Mouse (Mus musculus): ENCODE measurements at regions not wholly inside any gene's neighbourhood (a gene's known extent, or its start where the extent isn't known, plus 50 kb on each side); places are given as distances from the start of the nearest gene placed in this dataset.

DNA sequence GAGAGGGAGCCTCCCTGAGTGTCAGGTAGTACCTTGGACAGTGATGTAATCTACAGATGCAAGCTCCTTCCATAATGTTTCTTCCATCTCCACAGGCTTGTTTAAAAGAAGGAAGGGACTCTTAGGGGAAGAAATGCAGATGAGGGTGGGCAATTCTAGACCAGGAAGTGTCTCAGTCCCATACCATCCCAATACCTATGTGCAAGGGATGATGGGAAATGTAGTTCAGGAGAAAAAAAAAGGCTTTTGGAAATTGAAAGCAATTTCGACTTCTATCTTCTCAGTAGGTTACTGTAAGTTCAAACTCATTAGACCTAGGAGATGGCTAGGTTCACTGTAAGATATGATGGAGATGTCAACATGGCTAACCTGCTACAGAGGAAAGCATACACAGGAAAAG is 68.3 kb downstream of the Cd83 start:
- no peak for DNase-seq

DNA sequence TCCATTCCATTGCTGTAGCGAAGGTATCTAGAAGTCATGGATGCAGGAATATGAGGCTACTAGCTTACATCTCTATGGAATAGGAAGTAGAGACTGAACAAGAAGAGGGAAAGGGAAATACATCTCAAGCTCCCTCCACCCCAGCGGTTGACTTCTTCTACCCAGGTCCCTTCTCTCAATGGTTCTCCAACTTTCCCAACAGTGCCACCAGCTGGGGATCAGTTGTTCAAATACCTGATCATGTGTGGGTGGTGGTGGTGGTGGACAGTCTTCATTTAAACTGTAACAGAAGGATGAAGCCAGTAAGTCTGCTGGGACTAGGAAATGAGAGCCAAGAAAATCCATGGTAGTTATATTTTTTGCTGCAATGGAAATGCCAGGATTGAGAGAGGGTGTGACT is 70.4 kb downstream of the Cd83 start:
- no peak for DNase-seq

- peak; percentile 45 for DNase-seq
These were observed 76.4 kb downstream of the Cd83 start for GRCm38 (mm10) chr13:43860932-43861331.

GRCm38 (mm10) chr13:43861424-43861823 is 76.8 kb downstream of the Cd83 start:
- DNase-seq, result no peak

DNA sequence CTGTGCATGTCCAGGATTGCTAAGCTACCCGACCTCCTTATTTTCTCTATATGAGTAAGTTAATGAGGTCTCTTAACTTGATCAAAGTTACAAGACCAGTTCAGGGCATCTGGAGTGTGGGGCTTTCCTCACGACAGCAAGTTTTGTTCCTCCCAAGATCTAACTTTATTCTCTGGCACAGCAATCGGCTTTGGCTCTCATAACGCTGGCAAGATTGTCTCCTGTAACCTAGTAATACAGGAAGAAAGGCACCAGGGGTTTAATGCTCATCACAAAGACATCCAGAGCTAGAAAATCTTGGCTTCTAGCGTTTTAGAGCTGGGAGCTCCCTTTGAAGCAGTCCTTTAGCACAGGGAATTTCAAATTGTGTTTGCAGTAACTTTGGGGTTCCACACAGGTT is 77.5 kb downstream of the Cd83 start:
- no peak for DNase-seq

GRCm38 (mm10) chr13:43862586-43862985 is 78.0 kb downstream of the Cd83 start:
- DNase-seq, result peak; percentile 32

- DNase-seq, result peak; percentile 37
These were observed 79.1 kb downstream of the Cd83 start for GRCm38 (mm10) chr13:43863581-43864100.

DNA sequence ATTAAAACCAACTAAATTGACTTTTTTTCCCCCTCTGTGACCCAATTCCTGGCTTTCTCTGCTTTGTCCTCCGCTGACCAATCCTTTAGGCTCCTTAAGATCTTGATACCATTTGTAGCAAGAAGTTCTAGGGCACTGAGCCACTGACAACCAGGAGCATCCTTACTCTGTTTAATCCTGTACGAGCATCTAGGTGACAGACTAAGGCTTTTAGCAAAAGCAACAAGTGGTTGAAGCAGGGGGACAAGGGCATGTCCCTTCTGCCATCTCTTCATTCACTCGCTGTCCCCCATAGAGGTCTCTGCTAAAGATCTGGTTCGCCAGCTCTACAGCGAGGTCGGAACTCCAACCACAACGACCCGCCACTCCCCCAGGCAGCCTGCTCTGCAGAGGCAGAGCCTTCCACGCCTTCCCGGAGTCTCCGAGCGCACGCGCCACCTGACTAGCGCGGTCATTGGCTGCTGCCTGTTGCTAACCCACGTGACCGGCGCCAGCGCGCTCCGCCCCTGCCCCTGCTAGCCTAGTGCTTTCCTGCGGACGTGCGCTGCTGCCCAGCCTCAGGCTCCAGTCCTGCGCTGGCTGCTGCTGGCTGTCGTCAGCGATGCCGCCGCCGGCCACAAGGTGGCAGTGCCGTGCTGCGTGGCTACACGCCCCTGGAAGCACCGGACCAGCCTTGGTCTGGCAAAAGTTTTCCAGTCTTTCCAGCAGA is 79.7 kb downstream of the Cd83 start:
- DNase-seq, result peak; percentile 100

GRCm38 (mm10) chr13:43865036-43865435 is 80.5 kb downstream of the Cd83 start:
- DNase-seq, result peak; percentile 67

- DNase-seq, result no peak
These were observed 91.3 kb downstream of the Cd83 start for GRCm38 (mm10) chr13:43875895-43876294.

- no peak for DNase-seq
These were observed 102.7 kb downstream of the Cd83 start for GRCm38 (mm10) chr13:43887284-43887683.

GRCm38 (mm10) chr13:43891928-43892327 is 107.4 kb downstream of the Cd83 start:
- DNase-seq, result no peak

GRCm38 (mm10) chr13:43895990-43896389 is 111.4 kb downstream of the Cd83 start:
- DNase-seq, result no peak

GRCm38 (mm10) chr13:43897046-43897445 is 112.5 kb downstream of the Cd83 start:
- no peak for DNase-seq

DNA sequence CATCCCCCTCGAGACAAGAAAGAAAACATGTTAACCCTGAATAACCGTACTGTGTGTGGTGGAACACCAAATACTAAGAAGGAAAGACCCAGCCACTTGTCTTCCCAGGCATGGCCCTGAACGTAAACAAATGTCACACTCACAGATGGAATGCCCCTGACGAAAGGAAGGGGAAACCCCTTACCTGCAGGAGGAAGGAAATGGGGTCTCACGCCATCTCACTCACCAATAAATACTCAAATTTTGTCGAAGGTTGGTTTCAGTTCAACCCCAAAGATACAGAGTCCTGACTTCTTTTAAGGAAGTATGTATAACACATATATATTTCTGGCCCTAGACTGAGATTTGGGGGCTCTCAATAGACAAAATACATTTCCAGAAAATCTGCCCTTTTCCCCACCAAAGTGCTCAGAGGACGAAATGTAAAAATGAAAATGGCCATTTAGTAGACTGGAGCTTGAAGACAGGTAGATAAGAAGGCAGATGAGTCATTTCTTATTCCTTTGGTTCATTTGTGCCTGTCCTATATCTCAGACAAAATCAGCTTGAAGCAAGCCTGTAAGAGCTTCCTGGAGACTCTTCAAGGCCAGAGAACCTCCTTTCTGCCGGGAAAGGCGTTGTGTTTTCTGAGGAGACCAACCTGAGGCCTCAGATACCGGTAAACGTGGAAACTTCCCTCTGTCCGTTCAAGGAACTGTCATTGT is 114.1 kb downstream of the Cd83 start:
- DNase-seq, result no peak

DNA sequence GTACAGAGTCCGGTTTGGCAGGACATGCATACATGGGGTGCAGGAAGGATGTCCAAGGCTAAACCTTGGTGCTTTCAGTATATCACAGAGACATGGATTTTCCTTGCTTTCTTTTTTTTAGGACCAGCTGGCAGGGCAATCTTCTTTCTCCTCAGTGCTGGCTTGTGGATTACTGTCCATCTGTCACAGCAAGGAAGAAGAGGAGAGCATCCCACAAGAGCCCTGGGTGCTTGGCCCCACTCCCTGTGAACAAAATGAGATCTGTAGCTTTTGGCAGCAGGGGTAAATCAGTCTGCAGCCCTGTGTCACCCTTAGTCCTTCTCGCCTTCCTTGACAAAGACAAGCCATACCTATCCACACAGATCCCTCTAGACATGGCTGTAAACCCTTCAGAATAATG is 115.5 kb downstream of the Cd83 start:
- no peak for DNase-seq

DNA sequence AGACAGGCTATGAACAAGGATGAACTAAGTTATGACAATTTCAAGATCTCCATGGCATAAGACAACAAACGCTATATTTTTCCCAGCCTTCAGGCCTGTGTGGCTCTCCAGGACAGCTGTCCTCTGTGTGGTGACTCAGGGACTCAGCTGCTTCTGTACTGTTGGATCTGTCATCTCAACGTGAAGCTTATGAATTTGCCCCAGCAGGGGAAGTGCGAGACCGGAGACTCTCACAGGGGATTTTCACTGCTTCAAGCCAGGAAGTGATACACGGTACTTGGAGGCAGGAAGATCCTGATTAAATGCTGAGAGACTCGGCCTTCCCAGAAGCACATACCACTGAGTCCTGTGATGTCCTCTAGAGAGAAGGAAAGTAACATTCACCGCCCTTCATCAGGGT is 116.2 kb downstream of the Cd83 start:
- DNase-seq, result peak; percentile 28

- DNase-seq, result peak; percentile 38
These were observed 118.8 kb downstream of the Cd83 start for GRCm38 (mm10) chr13:43903391-43903790.

DNA sequence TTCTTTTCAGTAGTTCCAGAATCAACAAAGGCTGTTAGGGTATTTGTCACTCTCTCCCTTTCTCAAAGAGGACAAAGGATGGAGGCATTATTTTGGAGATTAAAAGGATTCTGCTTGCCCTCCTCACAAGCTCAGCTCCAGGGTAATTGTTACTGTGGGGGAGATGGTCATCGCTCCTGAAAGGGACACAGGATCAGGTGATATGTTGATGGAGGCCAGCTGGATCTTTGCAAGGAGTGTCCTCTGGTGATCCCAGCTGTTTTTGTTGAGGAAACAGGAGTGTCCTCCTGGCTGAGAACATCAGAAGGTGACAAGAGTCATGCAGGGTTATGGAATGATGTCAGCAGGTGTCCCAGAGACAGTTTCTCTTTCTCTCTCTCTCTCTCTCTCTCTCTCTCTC is 119.7 kb downstream of the Cd83 start:
- DNase-seq, result no peak

DNA sequence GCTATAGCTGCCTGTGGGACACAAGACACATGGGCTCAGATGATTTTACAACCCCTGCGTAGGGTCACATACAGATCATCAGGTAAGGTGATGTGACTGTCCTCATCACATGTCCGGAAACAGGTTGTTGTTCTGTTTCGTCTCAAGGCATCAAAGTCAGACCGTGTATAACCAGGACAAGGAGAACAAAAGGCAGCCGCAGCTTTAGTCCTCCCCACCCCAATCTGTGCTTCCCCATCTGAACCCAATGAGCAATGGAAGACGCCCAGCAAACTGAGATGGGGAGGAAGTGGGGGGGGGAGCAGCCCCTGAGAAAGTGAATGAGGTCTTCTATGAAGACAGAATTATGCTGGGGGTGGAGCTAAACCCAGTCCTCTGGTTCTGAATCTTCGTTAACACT is 121.7 kb downstream of the Cd83 start:
- no peak for DNase-seq

DNA sequence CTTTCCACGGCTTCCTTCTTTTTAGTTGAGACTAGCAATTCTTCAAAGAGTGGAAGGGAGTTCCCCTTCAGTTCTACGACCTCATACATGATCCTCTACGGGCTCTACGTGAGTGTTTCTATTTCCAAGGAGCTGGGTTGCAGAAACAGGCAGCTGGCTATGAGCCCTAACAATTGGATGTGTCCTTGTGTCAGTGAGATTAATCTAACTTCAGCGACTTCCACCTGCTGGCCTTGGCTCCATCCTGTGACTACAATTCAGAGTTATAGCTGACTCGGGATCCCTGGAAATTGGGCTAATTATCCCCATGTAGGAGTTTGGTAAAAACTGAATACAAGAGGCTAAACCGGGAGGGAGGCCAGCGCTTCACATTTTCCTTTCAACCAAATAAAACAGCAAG is 122.8 kb downstream of the Cd83 start:
- peak; percentile 30 for DNase-seq

DNA sequence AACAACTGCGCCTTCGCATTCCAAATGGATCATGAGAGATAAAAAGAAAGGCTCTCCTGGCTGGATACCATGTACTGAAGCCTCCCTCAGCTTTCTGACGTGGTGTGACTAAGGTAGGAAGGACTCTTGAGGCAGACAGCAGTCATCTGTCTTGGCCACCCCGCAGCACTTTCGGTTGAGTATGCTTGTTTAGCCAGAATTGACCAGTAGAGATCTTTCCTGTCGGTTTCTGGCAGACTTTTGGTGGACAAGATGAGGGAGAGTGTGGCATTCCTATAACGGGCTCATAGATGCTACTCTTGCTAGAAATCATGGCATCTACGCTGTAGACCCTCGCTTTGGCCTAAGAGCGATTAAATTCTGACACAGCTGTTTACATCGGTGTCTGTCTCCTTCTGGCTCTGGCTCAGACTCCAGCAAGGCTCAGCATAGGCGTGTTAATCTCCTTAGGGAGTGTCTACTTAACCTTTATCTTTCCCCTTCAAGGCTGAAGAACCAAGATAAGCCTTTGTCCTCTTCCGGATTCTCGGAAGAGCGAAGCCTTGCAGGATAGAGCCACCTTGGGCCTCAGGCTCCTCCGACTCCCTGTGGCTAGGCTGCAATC is 123.6 kb downstream of the Cd83 start:
- no peak for DNase-seq

DNA sequence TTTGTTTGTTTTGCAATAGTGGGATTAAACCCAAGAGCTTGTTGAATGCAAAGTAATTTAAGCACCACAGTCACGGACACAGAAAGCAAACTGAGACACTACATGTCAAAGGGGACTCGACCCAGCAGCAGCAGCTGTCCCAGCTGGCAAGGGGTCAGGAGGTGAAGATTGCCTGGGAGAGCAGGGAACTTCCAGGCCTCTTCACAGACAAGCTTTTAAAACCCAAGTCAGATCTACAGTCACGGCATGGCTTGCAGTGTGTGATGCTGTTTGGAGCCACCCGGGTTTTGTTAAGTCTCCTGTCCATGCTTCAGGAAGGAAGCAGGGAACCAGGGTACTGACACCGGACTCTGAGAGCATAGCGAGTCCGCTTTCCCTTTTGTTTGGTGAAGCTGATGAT is 125.4 kb downstream of the Cd83 start:
- peak; percentile 26 for DNase-seq

DNA sequence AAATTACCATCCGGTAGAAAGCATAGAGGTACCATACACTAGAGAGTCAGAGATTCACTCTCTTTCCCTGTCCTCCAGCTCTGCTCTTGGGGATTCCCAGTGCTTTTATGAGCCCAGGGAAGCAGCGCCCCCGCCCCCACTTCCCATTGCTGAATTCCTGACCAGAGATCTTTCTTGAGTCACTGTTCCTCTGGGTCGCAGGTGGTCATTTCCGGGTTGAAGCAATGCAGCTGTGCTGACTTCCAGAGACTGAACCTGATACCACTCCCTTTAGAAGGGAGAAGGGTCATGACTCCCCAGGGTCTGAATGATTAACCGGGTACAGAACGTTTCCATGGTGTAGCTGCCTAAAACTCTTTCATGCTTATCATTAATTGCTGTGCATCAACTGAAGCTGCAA is 128.9 kb downstream of the Cd83 start:
- peak; percentile 32 for DNase-seq
